Mouse (Mus musculus) brain, adult 10 weeks (tissue): ENCODE data around the gene Olfr1331. TPM values are rescaled to one million over a fixed set of nuclear protein-coding genes. Genes with fewer than 3 reads are reported as not detected.

Source experiments
- polyA plus RNA-seq: library from polyadenylated mRNA; stranded (reverse); fragments of 350-450 nt; fragmentation: Illumina TruSeq; extraction: RNeasy Lipid Tissue Mini Kit (QIAGEN cat#74804); gene quantifications from one replicate; pipeline ENCODE4 v1.2.3, GENCODE M21; 2015; ENCODE audit warnings: low read depth, low replicate concordance

Gene Olfr1331
- polyA plus RNA-seq: not detected

GRCm38 (mm10) chr4:118864349-118864748 is at the start of gene Olfr1331:
Gene Olfr1331 (plus strand): TSS chr4:118864649.

GRCm38 (mm10) chr4:118836179-118836578 is 28.3 kb upstream of the Olfr1331 start, which contains the start of gene Olfr1333:
Gene Olfr1333 (minus strand): TSS chr4:118836279.

GRCm38 (mm10) chr4:118888297-118888696 is 23.8 kb downstream of the Olfr1331 start, which contains the start of gene Olfr1330:
Gene Olfr1330 (plus strand): TSS chr4:118888597.

GRCm38 (mm10) chr4:118917365-118917764 is 52.9 kb downstream of the Olfr1331 start, which contains the start of gene Olfr1329:
Gene Olfr1329 (minus strand): TSS chr4:118917465.

Other genes starting within 250 kb of the Olfr1331 start
- 0.67 TPM for gene Cfap57, start 243.9 kb upstream of the Olfr1331 start, polyA plus RNA-seq
- gene Ebna1bp2, start 243.8 kb upstream of the Olfr1331 start, polyA plus RNA-seq: 60.0 TPM
- not detected for gene Olfr62, start 205.7 kb upstream of the Olfr1331 start, polyA plus RNA-seq
- gene Olfr1342, start 171.9 kb upstream of the Olfr1331 start, polyA plus RNA-seq: not detected
- gene Olfr1341, start 161.1 kb upstream of the Olfr1331 start, polyA plus RNA-seq: not detected
- gene Olfr1340, start 144.5 kb upstream of the Olfr1331 start, polyA plus RNA-seq: not detected
- gene Olfr1339, start 132.5 kb upstream of the Olfr1331 start, polyA plus RNA-seq: not detected
- not detected for gene Olfr1338, start 105.9 kb upstream of the Olfr1331 start, polyA plus RNA-seq
- not detected for gene Olfr1337, start 82.1 kb upstream of the Olfr1331 start, polyA plus RNA-seq
- gene Olfr1335, start 54.7 kb upstream of the Olfr1331 start, polyA plus RNA-seq: not detected
- not detected for gene Olfr1333, start 28.4 kb upstream of the Olfr1331 start, polyA plus RNA-seq
- not detected for gene Olfr1330, start 23.9 kb downstream of the Olfr1331 start, polyA plus RNA-seq
- not detected for gene Olfr1329, start 52.8 kb downstream of the Olfr1331 start, polyA plus RNA-seq
- not detected for gene Olfr1328, start 74.0 kb downstream of the Olfr1331 start, polyA plus RNA-seq
- gene Lao1, start 96.9 kb downstream of the Olfr1331 start, polyA plus RNA-seq: not detected
- 80.6 TPM for gene Slc2a1, start 244.1 kb downstream of the Olfr1331 start, polyA plus RNA-seq